Mouse (Mus musculus): ENCODE measurements around the gene AC124502.3. TPM values are rescaled to one million over a fixed set of nuclear protein-coding genes. Genes with fewer than 3 reads are reported as not detected.

The AC124502.3 gene
- total RNA-seq, 2 experiments from 2014 or later: 5.0 to 5.3 TPM

DNA sequence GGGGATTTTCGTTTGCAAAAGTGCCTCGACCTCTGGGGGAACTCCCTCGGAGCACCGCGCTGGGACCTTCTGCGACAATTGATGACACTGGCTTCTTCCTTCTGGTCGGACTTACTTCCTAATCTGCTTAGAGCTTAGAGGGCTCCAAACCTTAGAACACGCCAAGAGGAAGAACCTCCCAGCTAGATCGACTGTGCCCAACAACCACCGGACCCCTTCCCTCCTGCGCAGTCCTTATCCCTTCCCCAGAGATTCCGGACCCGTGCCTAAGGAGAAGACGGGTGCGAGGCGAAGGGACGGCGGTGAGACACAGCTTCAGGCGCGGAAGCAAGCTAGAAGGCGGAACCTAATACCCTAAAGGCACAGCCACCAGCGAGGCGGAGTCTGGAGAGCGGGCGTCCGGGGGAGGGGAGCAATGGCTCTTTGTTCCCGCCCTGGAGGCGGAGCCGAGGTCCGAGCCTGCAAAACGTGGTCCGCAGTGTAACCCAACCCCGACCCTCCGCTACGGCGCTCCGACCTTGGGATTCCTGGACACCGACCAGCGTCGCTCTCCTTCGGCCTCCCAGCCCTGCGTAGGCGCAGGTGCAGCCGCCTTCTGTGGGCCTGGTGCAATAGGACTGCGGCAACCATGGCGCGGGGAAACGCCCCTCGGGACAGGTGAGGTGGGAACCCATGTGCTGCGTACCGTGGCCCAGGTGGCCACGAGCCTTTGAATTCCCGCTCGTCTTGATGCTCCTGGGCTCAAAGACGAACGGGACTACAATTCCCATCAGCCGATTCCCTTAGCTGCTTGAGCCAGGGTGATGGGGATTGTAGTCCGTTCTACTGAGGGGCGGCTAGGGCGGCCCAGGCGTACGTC is 14.8 kb upstream of the AC124502.3 start, which contains the start of gene Slc29a2:
Gene Slc29a2 (plus strand): TSS at position 240 of the 859 bp plus-strand sequence.
- peak; percentile 76 to 77 for DNase-seq (ENCODE audit: extremely low spot score in 1 of 2, low spot score in 1 of 2)

GRCm38 (mm10) chr19:5026111-5026510 is 12.6 kb upstream of the AC124502.3 start:
- no peak for DNase-seq (ENCODE audit: extremely low spot score in 1 of 2, low spot score in 1 of 2)

DNA sequence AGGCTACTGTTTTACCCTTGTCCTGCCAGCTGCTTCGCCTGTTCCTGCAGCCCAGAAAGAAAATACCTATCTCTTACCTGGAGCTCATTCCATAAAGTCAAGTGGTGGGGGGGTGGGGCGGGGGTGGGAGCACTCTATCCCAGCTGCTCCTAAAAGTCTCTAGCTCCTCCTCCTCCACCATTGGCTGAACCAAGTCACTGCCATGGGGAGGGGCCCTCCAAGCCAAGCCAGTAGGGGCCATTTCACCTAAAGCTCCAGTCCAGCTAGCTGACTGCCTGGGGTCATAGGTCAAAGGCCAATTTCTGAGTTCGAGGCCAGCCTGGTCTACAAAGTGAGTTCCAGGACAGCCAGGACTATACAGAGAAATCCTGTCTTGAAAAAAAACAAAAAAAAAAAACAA is 6.0 kb upstream of the AC124502.3 start:
- no peak for DNase-seq (ENCODE audit: extremely low spot score in 1 of 2, low spot score in 1 of 2)

DNA sequence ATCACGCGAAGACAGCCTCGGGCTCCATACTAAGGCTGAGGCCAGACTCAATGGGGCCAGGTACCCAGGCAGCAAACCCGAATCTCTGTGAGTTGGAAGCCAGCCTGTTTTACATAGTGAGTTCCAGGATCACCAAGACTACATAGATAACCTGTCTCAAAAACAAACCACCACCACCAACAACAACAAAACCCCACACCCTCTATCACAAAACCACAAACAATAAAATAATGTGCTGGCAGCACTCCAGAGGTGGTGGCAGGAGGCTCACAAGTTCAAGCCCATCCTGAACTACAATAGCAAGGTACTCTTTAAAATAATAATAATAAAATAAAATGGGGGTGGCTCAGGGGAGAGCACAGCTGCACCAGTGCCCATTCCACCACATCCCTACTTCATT is 2.1 kb upstream of the AC124502.3 start:
- DNase-seq (ENCODE audit: extremely low spot score in 1 of 2, low spot score in 1 of 2): no peak

- DNase-seq (ENCODE audit: extremely low spot score in 1 of 2, low spot score in 1 of 2): peak; percentile 83 to 91
Measured at GRCm38 (mm10) chr19:5037678-5038571, 766 bp upstream of the AC124502.3 start.

DNA sequence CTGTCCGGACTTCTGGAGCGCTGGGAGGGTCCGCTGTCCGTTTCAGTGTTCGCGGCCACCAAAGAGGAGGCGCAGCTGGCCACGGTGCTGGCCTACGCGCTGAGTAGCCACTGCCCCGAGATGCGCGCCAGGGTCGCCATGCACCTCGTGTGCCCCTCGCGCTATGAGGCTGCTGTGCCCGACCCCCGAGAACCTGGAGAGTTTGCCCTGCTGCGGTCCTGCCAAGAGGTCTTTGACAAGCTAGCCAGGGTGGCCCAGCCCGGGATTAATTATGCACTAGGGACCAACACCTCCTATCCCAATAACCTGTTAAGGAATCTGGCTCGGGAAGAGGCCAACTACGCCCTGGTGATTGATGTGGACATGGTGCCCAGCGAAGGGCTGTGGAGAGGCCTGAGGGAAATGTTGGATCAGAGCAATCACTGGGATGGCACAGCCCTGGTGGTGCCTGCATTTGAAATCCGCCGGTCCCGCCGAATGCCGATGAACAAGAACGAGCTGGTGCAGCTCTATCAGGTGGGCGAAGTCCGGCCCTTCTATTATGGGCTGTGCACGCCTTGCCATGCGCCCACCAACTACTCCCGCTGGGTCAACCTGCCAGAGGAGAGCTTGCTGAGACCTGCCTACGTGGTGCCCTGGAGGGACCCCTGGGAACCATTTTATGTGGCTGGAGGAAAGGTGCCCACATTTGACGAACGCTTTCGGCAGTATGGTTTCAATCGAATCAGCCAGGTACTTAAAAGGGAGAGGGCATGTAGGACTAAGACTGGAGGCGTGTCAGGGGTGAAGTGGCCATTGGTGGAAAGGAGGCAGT is 817 bp downstream of the AC124502.3 start:
- DNase-seq (ENCODE audit: extremely low spot score in 1 of 2, low spot score in 1 of 2): peak in 1 of 2 experiments; percentile 34

DNA sequence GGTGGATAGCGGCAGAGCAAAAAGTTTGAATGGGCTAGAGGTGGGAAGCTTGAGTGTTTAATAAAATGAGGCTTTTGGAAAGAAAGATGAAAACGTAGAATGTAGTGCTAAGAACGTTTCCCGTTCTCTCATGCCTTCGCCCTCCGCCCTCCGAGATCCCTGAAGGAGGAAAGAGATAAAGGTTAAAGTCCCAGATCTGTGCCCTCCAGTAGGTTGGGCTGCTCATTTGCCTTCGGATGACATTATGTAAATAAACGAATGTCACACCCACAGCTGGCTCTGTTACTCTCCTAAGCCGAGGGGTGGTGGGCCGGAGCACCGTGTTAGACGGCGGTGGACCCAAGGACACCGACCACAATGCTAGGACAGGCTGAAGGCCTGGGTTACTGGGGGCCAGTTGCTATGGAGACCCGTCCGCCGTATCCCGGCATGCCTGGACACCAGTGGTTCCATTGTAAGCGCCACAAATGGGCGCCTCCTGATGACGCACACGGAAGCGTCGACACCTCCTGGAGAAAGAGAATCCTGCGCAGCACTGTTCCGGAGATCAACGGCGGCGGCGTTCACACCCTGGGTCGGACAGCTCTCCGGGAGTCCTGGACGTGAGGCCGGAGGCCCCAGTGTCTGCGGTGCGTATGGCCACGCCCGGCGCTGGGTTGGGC is 2.3 kb downstream of the AC124502.3 start, which contains the start of gene Brms1:
Gene Brms1 (plus strand): TSS at position 493 of the 662 bp plus-strand sequence.
- peak; percentile 84 to 88 for DNase-seq (ENCODE audit: extremely low spot score in 1 of 2, low spot score in 1 of 2)

DNA sequence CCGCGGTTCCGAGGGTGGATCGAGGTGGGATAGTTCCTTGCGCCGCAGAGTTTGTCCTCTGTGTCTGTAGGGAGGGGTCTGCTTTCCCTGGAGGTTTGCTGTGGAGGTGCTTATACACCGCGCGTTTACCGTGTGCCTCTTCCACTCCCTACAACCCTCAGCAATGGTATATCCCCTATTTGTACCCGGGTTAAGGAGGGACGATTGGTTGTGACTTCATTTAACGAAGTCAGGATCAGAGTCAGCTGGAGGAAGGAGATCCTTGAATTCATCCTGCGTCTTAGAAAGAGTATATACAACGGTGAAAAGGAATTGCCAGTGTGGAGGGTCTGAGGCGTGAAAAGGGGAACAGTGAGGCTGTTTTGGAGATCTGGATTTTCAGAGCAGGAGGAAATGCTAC is 2.9 kb downstream of the AC124502.3 start:
- no peak for DNase-seq (ENCODE audit: extremely low spot score in 1 of 2, low spot score in 1 of 2)

GRCm38 (mm10) chr19:5045531-5045930 is 6.8 kb downstream of the AC124502.3 start:
- no peak for DNase-seq (ENCODE audit: extremely low spot score in 1 of 2, low spot score in 1 of 2)

- peak in 1 of 2 experiments; percentile 58 for DNase-seq (ENCODE audit: extremely low spot score in 1 of 2, low spot score in 1 of 2)
Measured at GRCm38 (mm10) chr19:5048138-5049056, 9.7 kb downstream of the AC124502.3 start.

- no peak for DNase-seq (ENCODE audit: extremely low spot score in 1 of 2, low spot score in 1 of 2)
Measured at GRCm38 (mm10) chr19:5049325-5049724, 10.6 kb downstream of the AC124502.3 start.

DNA sequence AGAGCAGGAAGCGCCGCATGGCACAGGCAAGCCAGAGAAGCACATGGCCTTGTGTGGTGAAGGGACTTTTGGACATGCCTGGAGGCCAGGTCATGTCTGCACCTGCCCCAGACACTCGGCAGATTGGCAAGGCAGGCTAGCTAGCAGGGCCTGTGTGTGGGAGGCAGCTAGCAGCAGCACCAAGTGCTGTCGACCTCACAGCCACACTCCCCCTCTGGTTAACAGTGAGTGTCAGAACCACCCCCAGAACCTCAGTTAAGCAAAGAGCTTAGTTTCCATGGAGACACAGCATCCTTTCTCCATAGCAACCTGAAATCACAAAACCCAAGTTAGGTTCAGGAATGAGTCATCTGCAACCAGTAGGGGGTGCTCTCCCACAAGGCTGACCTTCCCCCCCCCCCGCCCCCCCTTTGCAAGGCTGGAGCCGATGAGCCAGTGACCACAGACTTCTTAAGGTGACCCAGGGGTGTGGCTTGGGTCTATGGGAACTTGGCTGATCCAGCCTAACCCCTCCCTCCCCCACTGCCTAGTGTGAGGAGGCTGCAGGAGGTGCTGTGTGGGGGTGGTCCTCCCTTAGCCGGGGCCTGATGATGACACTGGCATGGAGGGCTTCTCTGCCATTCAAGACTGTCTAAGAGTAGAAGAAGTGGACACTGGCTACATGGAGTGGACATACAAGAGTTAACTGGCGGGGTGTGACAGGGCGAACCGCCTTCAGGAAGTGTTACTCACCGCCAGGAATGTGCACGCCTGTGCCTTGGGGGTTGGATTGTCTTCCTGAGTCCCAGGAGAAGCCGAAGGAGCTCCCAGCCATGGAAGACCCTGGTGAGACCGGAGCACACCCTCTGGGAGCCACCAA is 11.6 kb downstream of the AC124502.3 start, which contains the start of gene Rin1:
Gene Rin1 (plus strand): TSS at position 435 of the 859 bp plus-strand sequence.
- DNase-seq (ENCODE audit: extremely low spot score in 1 of 2, low spot score in 1 of 2): peak in 1 of 2 experiments; percentile 52

DNA sequence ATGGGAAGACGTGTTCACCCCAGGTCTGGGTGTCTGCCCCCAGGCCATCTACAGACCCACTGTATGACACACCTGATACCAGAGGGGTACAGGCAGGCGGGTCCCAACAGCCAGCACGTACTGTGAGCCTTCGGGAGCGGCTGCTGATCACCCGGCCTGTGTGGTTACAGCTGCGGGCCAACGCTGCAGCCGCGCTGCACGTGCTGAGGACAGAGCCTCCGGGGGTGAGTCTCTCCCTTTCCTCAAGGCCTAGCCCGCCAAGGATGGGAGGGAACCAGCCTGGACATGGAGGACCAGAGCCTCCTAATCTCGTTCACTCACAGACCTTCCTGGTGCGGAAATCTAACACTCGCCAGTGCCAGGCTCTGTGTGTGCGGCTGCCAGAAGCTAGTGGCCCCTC is 12.3 kb downstream of the AC124502.3 start:
- peak in 1 of 2 experiments; percentile 36 for DNase-seq (ENCODE audit: extremely low spot score in 1 of 2, low spot score in 1 of 2)

GRCm38 (mm10) chr19:5051515-5051914 is 12.8 kb downstream of the AC124502.3 start:
- DNase-seq (ENCODE audit: extremely low spot score in 1 of 2, low spot score in 1 of 2): peak in 1 of 2 experiments; percentile 31

- DNase-seq (ENCODE audit: extremely low spot score in 1 of 2, low spot score in 1 of 2): peak in 1 of 2 experiments; percentile 35
Measured at GRCm38 (mm10) chr19:5052166-5052822, 13.6 kb downstream of the AC124502.3 start.

- no peak for DNase-seq (ENCODE audit: extremely low spot score in 1 of 2, low spot score in 1 of 2)
Measured at GRCm38 (mm10) chr19:5052853-5053252, 14.2 kb downstream of the AC124502.3 start.

DNA sequence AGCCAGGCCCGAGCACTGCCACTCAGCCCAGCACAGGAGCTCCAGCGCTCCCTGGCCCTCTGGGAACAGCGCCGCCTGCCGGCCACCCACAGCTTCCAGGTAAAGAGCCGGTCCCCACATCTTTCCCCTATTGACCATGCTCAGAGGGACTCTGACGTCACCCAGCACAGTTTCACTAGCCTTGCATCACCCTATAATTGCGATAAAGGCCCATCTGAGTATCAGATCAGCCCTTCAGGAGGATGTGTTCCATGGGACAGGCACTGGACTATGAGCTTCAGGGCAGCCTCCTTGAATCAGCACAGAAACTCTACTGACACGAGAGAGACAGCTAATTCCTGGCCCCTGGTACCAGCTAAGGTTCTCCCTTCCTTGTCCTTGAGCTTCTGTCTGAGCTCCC is 15.2 kb downstream of the AC124502.3 start:
- peak; percentile 41 to 70 for DNase-seq (ENCODE audit: extremely low spot score in 1 of 2, low spot score in 1 of 2)
